Mouse (Mus musculus): ENCODE measurements around the gene Dgki. TPM values are rescaled to one million over a fixed set of nuclear protein-coding genes. Genes with fewer than 3 reads are reported as not detected.

Gene Dgki
- total and polyA plus RNA-seq, 3 experiments, result 4.4 to 8.7 (median 7.7) TPM

- dilution Hi-C loops (cut with MboI; ENCODE audit: extremely low pct_ligation_motif_present, extremely low pct_unique_long_range_greater_than_20kb, low sequenced_read_pairs), result no loop called here
- H3K9ac ChIP-seq (ENCODE audit: insufficient read depth, low read depth), result no peak overlapping the region
- H3K36me3 ChIP-seq (replicated peaks in 1 of 2; ENCODE audit: control insufficient read depth in 1 of 2, insufficient read depth in 1 of 2, low read length in 1 of 2), result peaks cover 0 to 3% of the 10 kb centered on the region in 2 experiments
Observed at GRCm38 (mm10) chr6:36897616-36898149, 402.3 kb downstream of the Dgki start.

GRCm38 (mm10) chr6:36896656-36897055 lies 403.3 kb downstream of the Dgki start:
- Histone ChIP-seq H3K36me3 (replicated peaks in 1 of 2; ENCODE audit: control insufficient read depth in 1 of 2, insufficient read depth in 1 of 2, low read length in 1 of 2) (peaks cover 0 to 5% of the 10 kb centered on the region in 2 experiments), H3K9ac (ENCODE audit: insufficient read depth, low read depth) (no peak overlapping the region), H3K9me3 (replicated peaks; ENCODE audit: low read length) (no peaks in the 10 kb centered on the region), H3K4me2 (ENCODE audit: insufficient read depth, low read depth, poor library complexity, severe bottlenecking) (no peak overlapping the region), H3K27ac (ENCODE audit: insufficient read depth, low read depth) (no peak overlapping the region), H3K4me1 (ENCODE audit: control insufficient read depth in 1 of 2, insufficient read depth in 2 of 2) (peaks cover 0 to 6% of the 10 kb centered on the region in 2 experiments; a peak in 1 of 4 replicates), H3K4me3 (replicated peaks in 1 of 3; ENCODE audit: low read depth in 2 of 3, low read length in 2 of 3, poor library complexity in 1 of 3) (no peak overlapping the region), H3K27me3 (replicated peaks) (no peaks in the 10 kb centered on the region), H3K79me2 (replicated peaks; ENCODE audit: control insufficient read depth, extremely low read depth, insufficient read depth, poor library complexity, severe bottlenecking) (no peaks in the 10 kb centered on the region)
- no peak for TF ChIP-seq MAFK (IDR thresholded peaks at IDR 0.05; ENCODE audit: insufficient replicate concordance, low read length)
- TF ChIP-seq SIN3A (IDR thresholded peaks at IDR 0.05; ENCODE audit: low read length), result no peak
- no peak for TF ChIP-seq CTCF (conservative IDR thresholded peaks at IDR 0.05 in 1 of 2, IDR thresholded peaks at IDR 0.05 in 1 of 2; ENCODE audit: low read depth in 2 of 2, low read length in 2 of 2)
- no peak for TF ChIP-seq E2F4 (IDR thresholded peaks at IDR 0.05; ENCODE audit: insufficient replicate concordance, low read depth, low read length)
- no peak for TF ChIP-seq PAX5 (IDR thresholded peaks at IDR 0.05; ENCODE audit: low read length)
- no peak for TF ChIP-seq TBP (conservative IDR thresholded peaks at IDR 0.05; ENCODE audit: low read depth, low read length)
- no peak for TF ChIP-seq ZMIZ1 (IDR thresholded peaks at IDR 0.05; ENCODE audit: low read depth, low read length)
- TF ChIP-seq JUND (conservative IDR thresholded peaks at IDR 0.05; ENCODE audit: low read depth, low read length), result no peak
- TF ChIP-seq CHD2 (IDR thresholded peaks at IDR 0.05; ENCODE audit: low read length), result no peak
- no peak for TF ChIP-seq NELFE (IDR thresholded peaks at IDR 0.05; ENCODE audit: low read depth, low read length)
- TF ChIP-seq MEF2A (IDR thresholded peaks at IDR 0.05; ENCODE audit: borderline replicate concordance, low read depth, low read length), result no peak
- no peak for TF ChIP-seq CHD1 (IDR thresholded peaks at IDR 0.05; ENCODE audit: low read depth, low read length)
- TF ChIP-seq MYC (IDR thresholded peaks at IDR 0.05; ENCODE audit: low read depth, low read length), result no peak
- TF ChIP-seq MAZ (IDR thresholded peaks at IDR 0.05; ENCODE audit: low read depth, low read length), result no peak
- no peak for TF ChIP-seq ZKSCAN1 (IDR thresholded peaks at IDR 0.05; ENCODE audit: borderline replicate concordance, low read depth, low read length)
- TF ChIP-seq USF2 (conservative IDR thresholded peaks at IDR 0.05; ENCODE audit: low read depth, low read length), result no peak
- dilution Hi-C loops (cut with MboI; ENCODE audit: extremely low pct_ligation_motif_present, extremely low pct_unique_long_range_greater_than_20kb, low sequenced_read_pairs) (no loop called here), in situ Hi-C loops (cut with MboI; ENCODE audit: low pct_ligation_motif_present, low pct_unique_long_range_greater_than_20kb, low sequenced_read_pairs) (no loop called here)
- DNase-seq (ENCODE audit: extremely low read depth), result no peak

More at GRCm38 (mm10) chr6:36897616-36898149, 402.3 kb downstream of the Dgki start:
- DNase-seq (ENCODE audit: extremely low read depth), result no peak
- H3K4me2 ChIP-seq (ENCODE audit: insufficient read depth, low read depth, poor library complexity, severe bottlenecking), result no peak overlapping the region
- H3K4me1 ChIP-seq (ENCODE audit: control insufficient read depth in 1 of 2, insufficient read depth in 2 of 2), result peaks cover 0 to 11% of the 10 kb centered on the region in 2 experiments; a peak in 1 of 4 replicates
- TF ChIP-seq PAX5 (IDR thresholded peaks at IDR 0.05; ENCODE audit: low read length) (no peak), POLR2A (IDR thresholded peaks at IDR 0.05; ENCODE audit: low read depth, low read length) (no peak), CHD1 (IDR thresholded peaks at IDR 0.05; ENCODE audit: low read depth, low read length) (no peak), JUN (IDR thresholded peaks at IDR 0.05; ENCODE audit: insufficient read depth, low read depth, low read length) (no peak), MXI1 (IDR thresholded peaks at IDR 0.05; ENCODE audit: low read depth, low read length) (no peak), KAT2A (IDR thresholded peaks at IDR 0.05; ENCODE audit: insufficient replicate concordance, low read length) (no peak), TCF12 (IDR thresholded peaks at IDR 0.05; ENCODE audit: low read depth, low read length) (no peak), ETS1 (conservative IDR thresholded peaks at IDR 0.05; ENCODE audit: low read depth, low read length) (no peak), ELF1 (IDR thresholded peaks at IDR 0.05; ENCODE audit: low read depth, low read length) (no peak), MEF2A (IDR thresholded peaks at IDR 0.05; ENCODE audit: borderline replicate concordance, low read depth, low read length) (no peak), ZMIZ1 (IDR thresholded peaks at IDR 0.05; ENCODE audit: low read depth, low read length) (no peak), MAFK (IDR thresholded peaks at IDR 0.05; ENCODE audit: insufficient replicate concordance, low read length) (no peak)
- in situ Hi-C loops (cut with MboI; ENCODE audit: low pct_ligation_motif_present, low pct_unique_long_range_greater_than_20kb, low sequenced_read_pairs), result no loop called here
- H3K4me3 ChIP-seq (replicated peaks in 1 of 3; ENCODE audit: low read depth in 2 of 3, low read length in 2 of 3, poor library complexity in 1 of 3), result no peak overlapping the region
- H3K27ac ChIP-seq (ENCODE audit: insufficient read depth, low read depth), result no peak overlapping the region
- H3K9me3 ChIP-seq (replicated peaks; ENCODE audit: low read length), result no peaks in the 10 kb centered on the region
- no peaks in the 10 kb centered on the region for H3K27me3 ChIP-seq (replicated peaks)
- no peaks in the 10 kb centered on the region for H3K79me2 ChIP-seq (replicated peaks; ENCODE audit: control insufficient read depth, extremely low read depth, insufficient read depth, poor library complexity, severe bottlenecking)

Measured in CH12.LX (cell line).